Mouse (Mus musculus): ENCODE results near the gene Ceacam9. TPM values are rescaled to one million over a fixed set of nuclear protein-coding genes. Genes with fewer than 3 reads are reported as not detected.

The Ceacam9 gene
- polyA plus RNA-seq (2017; shearing (Covaris generic)), result not detected

DNA sequence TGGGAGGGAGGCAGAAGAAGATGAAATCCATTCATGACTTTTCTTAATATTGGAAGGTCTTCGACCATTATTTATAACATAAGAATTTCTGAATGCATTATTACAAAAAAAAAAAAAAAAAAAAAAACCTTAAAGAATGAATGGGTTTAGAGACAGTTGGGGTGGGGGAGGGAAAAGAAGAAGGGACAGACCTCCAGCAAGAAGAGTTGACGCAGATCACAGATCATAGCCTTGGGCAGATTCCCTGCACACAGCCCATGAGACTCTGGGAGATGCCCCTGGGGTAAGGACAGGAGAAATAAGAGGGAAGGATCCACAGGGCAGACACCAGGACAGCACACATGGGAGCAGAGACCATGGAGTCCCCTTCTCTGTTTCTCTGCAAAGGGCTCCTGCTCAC lies at the start of gene Ceacam9:
Gene Ceacam9, plus strand, starts transcription at position 301 of the 400 bp plus-strand sequence.

GRCm38 (mm10) chr7:16675605-16676004 lies 46.1 kb upstream of the Ceacam9 start, which contains the start of gene Ceacam15:
Gene Ceacam15 (minus strand): TSS chr7:16675705.

GRCm38 (mm10) chr7:16738073-16738696 lies 16.5 kb downstream of the Ceacam9 start, which contains the start of gene Ap2s1:
Gene Ap2s1 (plus strand): TSS chr7:16738410.

Other genes starting within 250 kb of the Ceacam9 start
- gene Npas1, start 244.2 kb upstream of the Ceacam9 start, polyA plus RNA-seq (2017; shearing (Covaris generic)), result not detected
- gene Arhgap35, start 106.9 kb upstream of the Ceacam9 start, polyA plus RNA-seq (2017; shearing (Covaris generic)), result 4.8 TPM
- 1.7 TPM for gene Ceacam15, start 46.2 kb upstream of the Ceacam9 start, polyA plus RNA-seq (2017; shearing (Covaris generic))
- gene Ap2s1, start 16.5 kb downstream of the Ceacam9 start, polyA plus RNA-seq (2017; shearing (Covaris generic)), result 207 TPM
- 99.6 TPM for gene Slc1a5, start 59.4 kb downstream of the Ceacam9 start, polyA plus RNA-seq (2017; shearing (Covaris generic))
- gene Strn4, start 94.0 kb downstream of the Ceacam9 start, polyA plus RNA-seq (2017; shearing (Covaris generic)), result 25.3 TPM
- gene Fkrp, start 94.8 kb downstream of the Ceacam9 start, polyA plus RNA-seq (2017; shearing (Covaris generic)), result 6.5 TPM
- 242 TPM for gene Prkd2, start 121.0 kb downstream of the Ceacam9 start, polyA plus RNA-seq (2017; shearing (Covaris generic))
- gene Dact3, start 153.4 kb downstream of the Ceacam9 start, polyA plus RNA-seq (2017; shearing (Covaris generic)), result not detected
- gene Gng8, start 169.9 kb downstream of the Ceacam9 start, polyA plus RNA-seq (2017; shearing (Covaris generic)), result not detected
- 8.3 TPM for gene Ptgir, start 184.6 kb downstream of the Ceacam9 start, polyA plus RNA-seq (2017; shearing (Covaris generic))
- 71.9 TPM for gene Calm3, start 202.2 kb downstream of the Ceacam9 start, polyA plus RNA-seq (2017; shearing (Covaris generic))
- not detected for gene Pnmal2, start 222.8 kb downstream of the Ceacam9 start, polyA plus RNA-seq (2017; shearing (Covaris generic))
- gene Pnmal1, start 237.8 kb downstream of the Ceacam9 start, polyA plus RNA-seq (2017; shearing (Covaris generic)), result not detected

Measured in inflammation-experienced regulatory T-cells, adult 16 weeks (primary cell).